Mouse (Mus musculus) spleen, adult 2 months (tissue): ENCODE data around the gene Usp35. TPM values are rescaled to one million over a fixed set of nuclear protein-coding genes. Genes with fewer than 3 reads are reported as not detected.

Experiments used
- DNase-seq, 2 experiments: peaks; one replicate each; pipeline versions ENCODE4 v3.0.0 to v3.0.0-alpha.2; 2012 to 2021; ENCODE audit warnings: low spot score in 2 of 2, low read depth in 1 of 2
- H3K27ac ChIP-seq: fragments of 200-500 bp; 2 replicates; pipeline ENCODE4 v1.5.1; 2012; ENCODE audit warnings: low read length, inconsistent platforms; ENCODE audit not compliant: insufficient read depth
- H3K27me3 ChIP-seq: fragments of 200-500 bp; 2 replicates; pipeline ENCODE4 v1.6.1; 2012; ENCODE audit warnings: mild to moderate bottlenecking, moderate library complexity, low read length, inconsistent platforms; ENCODE audit not compliant: control insufficient read depth, insufficient read depth
- H3K36me3 ChIP-seq: fragments of 200-500 bp; 2 replicates; pipeline ENCODE4 v1.6.1; 2012; ENCODE audit warnings: mild to moderate bottlenecking, low read length, inconsistent platforms; ENCODE audit not compliant: control insufficient read depth, insufficient read depth
- H3K4me1 ChIP-seq: fragments of 200-500 bp; 2 replicates; pipeline ENCODE4 v1.6.1; 2011; ENCODE audit warnings: inconsistent platforms; ENCODE audit not compliant: control insufficient read depth, insufficient read depth, insufficient read length
- H3K4me3 ChIP-seq: fragments of 200-500 bp; 2 replicates; pipeline ENCODE4 v1.5.1; 2011; ENCODE audit warnings: mild to moderate bottlenecking, inconsistent platforms; ENCODE audit not compliant: insufficient read depth, insufficient read length; ENCODE audit errors: extremely low read depth
- CTCF ChIP-seq: fragments of 200-500 bp; IDR thresholded peaks from 2 replicates; pipeline ENCODE4 v1.5.1; 2011; ENCODE audit warnings: mild to moderate bottlenecking, inconsistent platforms; ENCODE audit not compliant: insufficient read depth, insufficient read length, insufficient replicate concordance; ENCODE audit errors: extremely low read depth
- POLR2A ChIP-seq: fragments of 200-500 bp; IDR thresholded peaks from 2 replicates; pipeline ENCODE4 v1.6.1; 2011; ENCODE audit warnings: low read depth, low read length, inconsistent platforms
- WGBS: fragments of 180-500 bp; shearing (Covaris S2); methylation state at CpG from one replicate; pipeline ENCODE4 v1.1.7; 2018; 5-methylcytosine and 5-hydroxymethylcytosine counted together
- polyA plus RNA-seq: library from polyadenylated mRNA; depleted of rRNA; stranded (reverse); fragments of >200 nt; gene quantifications from 2 replicates; pipeline ENCODE4 v1.2.3, GENCODE M21; 2012

Gene Usp35
- polyA plus RNA-seq, 1 experiment, result 9.8 TPM

DNA sequence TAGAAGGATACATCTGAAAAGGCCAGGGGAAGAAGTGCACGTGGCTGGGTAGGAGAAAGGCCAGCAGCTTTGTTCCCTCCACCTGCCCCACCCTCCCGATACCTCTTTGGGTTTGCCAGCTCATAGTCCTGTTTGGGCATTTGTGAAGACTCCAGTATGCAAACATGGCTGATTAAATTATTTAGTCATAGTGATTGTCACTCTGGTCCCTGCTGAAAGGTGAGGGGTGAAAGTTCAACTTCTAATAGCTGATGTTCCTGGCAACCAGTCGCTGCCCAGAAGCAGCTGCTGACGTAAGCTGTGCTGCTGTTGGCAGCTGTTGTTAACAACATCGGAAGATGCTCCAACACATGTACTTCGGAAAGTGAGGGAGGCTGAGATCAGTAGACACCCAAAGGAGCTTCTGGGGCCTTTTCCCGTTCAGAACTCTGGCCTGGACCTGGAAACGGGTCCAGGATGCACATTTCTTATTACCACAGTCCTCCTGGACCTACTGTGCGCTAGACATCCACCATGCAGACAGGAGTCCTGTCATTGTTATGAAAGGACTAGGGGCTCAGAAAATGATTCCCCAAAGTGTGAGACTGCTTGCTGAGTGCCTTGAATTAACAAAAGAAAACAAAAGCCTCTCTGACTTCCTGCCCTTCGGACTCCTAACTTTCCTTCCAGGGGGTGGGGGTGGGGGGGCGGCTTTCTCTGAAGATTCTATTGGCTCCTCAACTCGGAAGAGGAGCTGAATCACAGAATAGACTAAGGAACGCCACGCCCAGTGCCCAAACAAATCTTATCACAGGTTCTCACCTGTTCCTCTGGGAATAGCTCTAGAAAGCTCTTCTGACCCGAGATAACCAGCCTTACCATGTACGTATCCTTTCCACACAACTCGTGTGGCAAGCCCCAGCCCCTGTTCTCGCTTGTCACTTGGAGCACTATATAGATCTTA is 9.4 kb upstream of the Usp35 start:
- no peak for DNase-seq
- 81% methylated on average over 18 of the region's 18 CpGs for WGBS
- no peak for TF ChIP-seq CTCF
- no peak for TF ChIP-seq POLR2A
- H3K4me1 ChIP-seq, result no peaks in the 10 kb centered on the region
- no peak overlapping the region for H3K27ac ChIP-seq
- no peaks in the 10 kb centered on the region for H3K27me3 ChIP-seq
- no peak overlapping the region for H3K4me3 ChIP-seq
- no peaks in the 10 kb centered on the region for H3K36me3 ChIP-seq

DNA sequence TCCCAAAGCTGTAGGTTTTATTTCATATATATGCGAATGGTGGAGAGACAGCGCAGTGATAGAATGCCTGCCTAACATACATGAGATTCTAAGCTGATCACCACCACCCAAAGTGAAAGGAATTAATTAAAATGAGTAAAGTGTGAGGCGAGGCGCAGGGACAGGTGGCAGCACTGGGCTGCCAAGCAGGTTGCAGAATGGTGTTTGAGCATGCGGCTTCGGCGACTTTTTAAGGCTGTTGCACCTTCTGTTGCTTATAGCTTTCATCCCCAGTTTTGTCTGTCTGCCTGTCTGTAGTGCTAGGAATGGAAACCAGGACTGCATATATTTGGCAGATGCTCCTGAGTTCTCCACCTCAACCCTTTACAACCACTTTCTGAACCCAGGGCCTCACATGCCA is 7.8 kb upstream of the Usp35 start:
- Histone ChIP-seq H3K27me3 (no peaks in the 10 kb centered on the region), H3K4me3 (no peak overlapping the region), H3K4me1 (no peaks in the 10 kb centered on the region), H3K36me3 (no peaks in the 10 kb centered on the region), H3K27ac (no peak overlapping the region)
- TF ChIP-seq CTCF, result no peak
- TF ChIP-seq POLR2A, result no peak
- DNase-seq, result no peak
- 95% methylated on average over 7 of the region's 7 CpGs for WGBS

DNA sequence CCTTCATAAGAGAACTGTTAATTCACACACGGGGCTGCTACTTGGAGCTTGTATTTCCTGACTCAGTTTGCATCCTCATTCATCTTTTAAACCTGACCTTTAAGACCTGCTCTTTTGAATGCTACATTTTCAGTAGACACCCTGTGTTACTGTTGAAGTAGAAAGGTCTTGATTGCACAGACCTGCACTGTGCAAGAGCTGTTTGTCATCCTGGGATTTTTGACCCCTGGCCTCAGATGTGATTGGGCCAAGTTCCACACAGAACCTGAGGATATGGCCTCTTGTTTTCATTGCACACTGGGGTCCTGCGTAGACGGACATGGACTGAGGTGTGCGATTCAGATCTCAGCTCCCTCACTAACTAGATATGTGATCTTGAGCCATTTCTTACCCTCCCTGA is 6.8 kb upstream of the Usp35 start:
- 79% methylated on average over 4 of the region's 4 CpGs for WGBS
- TF ChIP-seq POLR2A (no peak), CTCF (no peak)
- Histone ChIP-seq H3K4me3 (no peak overlapping the region), H3K27me3 (no peaks in the 10 kb centered on the region), H3K27ac (no peak overlapping the region), H3K36me3 (no peaks in the 10 kb centered on the region), H3K4me1 (no peaks in the 10 kb centered on the region)
- DNase-seq, result no peak

GRCm38 (mm10) chr7:97336678-97337077 is 4.9 kb upstream of the Usp35 start:
- Histone ChIP-seq H3K27me3 (no peaks in the 10 kb centered on the region), H3K27ac (no peak overlapping the region), H3K4me1 (peaks cover 4% of the 10 kb centered on the region; the same call in 1 of the 2 replicates), H3K36me3 (no peaks in the 10 kb centered on the region), H3K4me3 (no peak overlapping the region)
- no peak for TF ChIP-seq CTCF
- no peak for TF ChIP-seq POLR2A
- DNase-seq, result no peak
- WGBS, result 58% methylated on average over 1 of the region's 1 CpGs

- no peak overlapping the region for H3K4me3 ChIP-seq
- WGBS, result 76% methylated on average over 2 of the region's 2 CpGs
- H3K27me3 ChIP-seq, result no peaks in the 10 kb centered on the region
- TF ChIP-seq POLR2A, result no peak
- TF ChIP-seq CTCF, result no peak
- H3K4me1 ChIP-seq, result peaks cover 8% of the 10 kb centered on the region; the same call in 1 of the 2 replicates
- H3K36me3 ChIP-seq, result no peaks in the 10 kb centered on the region
- no peak overlapping the region for H3K27ac ChIP-seq
- DNase-seq, result no peak
These were observed 2.6 kb upstream of the Usp35 start for GRCm38 (mm10) chr7:97334406-97334805.

GRCm38 (mm10) chr7:97333113-97333898 is 1.5 kb upstream of the Usp35 start:
- no peak overlapping the region for H3K27ac ChIP-seq
- H3K27me3 ChIP-seq, result no peaks in the 10 kb centered on the region
- peaks cover 8% of the 10 kb centered on the region; the same call in 1 of the 2 replicates for H3K4me1 ChIP-seq
- 55% methylated on average over 6 of the region's 6 CpGs for WGBS
- no peaks in the 10 kb centered on the region for H3K36me3 ChIP-seq
- TF ChIP-seq CTCF (no peak), POLR2A (no peak)
- DNase-seq, result no peak
- no peak overlapping the region for H3K4me3 ChIP-seq
